Mouse (Mus musculus): ENCODE data around the gene Aes. TPM values are rescaled to one million over a fixed set of nuclear protein-coding genes. Genes with fewer than 3 reads are reported as not detected.

The Aes gene
- total and polyA plus RNA-seq, 3 experiments: 182 to 1,535 (median 400) TPM

DNA sequence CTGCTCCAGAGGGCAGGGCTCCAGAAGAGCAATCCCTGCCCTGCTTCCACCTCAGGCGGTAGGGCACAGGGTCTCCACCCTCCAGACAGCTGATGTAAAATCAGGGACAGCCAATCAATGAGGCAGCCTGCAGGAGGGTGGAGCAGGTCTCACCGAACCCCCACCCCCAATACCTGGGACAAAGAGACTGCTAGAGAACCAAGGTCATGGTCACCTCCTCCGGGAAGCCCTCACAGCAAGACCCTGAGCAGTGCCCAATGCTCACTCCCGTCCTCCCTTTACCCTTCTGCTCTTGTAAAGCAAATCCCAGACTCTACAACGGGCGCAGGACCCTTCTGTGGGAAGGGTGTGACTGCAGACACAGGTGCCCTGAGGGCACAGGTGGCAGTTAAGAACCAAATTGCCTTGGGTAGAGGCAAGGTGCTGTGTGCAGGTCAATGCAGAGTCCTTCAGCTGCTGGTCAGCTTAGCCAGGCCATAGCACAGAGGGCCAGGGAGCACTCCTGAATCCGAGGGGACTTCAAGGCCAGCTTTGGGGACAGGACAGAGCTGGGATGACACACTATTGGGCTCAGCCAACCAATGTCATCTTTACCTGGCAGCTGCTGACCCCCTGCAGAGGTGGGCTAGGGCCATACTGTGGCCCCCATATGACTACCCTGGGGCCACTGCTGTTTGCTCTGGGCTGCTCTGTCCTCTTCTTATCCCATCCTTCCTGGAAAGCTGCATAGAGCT lies 16.4 kb upstream of the Aes start:
- DNase-seq (ENCODE audit: low spot score) (no peak), ATAC-seq (ENCODE audit: extremely low read depth, insufficient number of reproducible peaks, low FRiP score, poor library complexity, severe bottlenecking) (no peak)
- H3K4me1 ChIP-seq (ENCODE audit: insufficient read depth, low read depth, low read length): peaks cover 83% of the 10 kb centered on the region
- H3K27me3 ChIP-seq (ENCODE audit: insufficient read depth, low read length): no peaks in the 10 kb centered on the region
- no peak for TF ChIP-seq POLR2AphosphoS5 (IDR thresholded peaks at IDR 0.05; ENCODE audit: insufficient replicate concordance, low read depth, low read length)
- no peak for TF ChIP-seq GATA1 (IDR thresholded peaks at IDR 0.05; ENCODE audit: borderline replicate concordance, low read length)
- no peak for TF ChIP-seq CTCF (IDR thresholded peaks at IDR 0.05; ENCODE audit: low read depth, low read length)
- TF ChIP-seq GATA2 (IDR thresholded peaks at IDR 0.05; ENCODE audit: borderline replicate concordance, low read depth, low read length): no peak
- TF ChIP-seq TAL1 (conservative IDR thresholded peaks at IDR 0.05; ENCODE audit: low read depth, low read length): no peak
- H3K9me3 ChIP-seq (replicated peaks): no peaks in the 10 kb centered on the region
- peaks cover 59% of the 10 kb centered on the region for H3K36me3 ChIP-seq (replicated peaks)
- peak overlapping the region; percentile 93; the same call in 1 of the 2 replicates for H3K4me3 ChIP-seq (ENCODE audit: low read depth, low read length)

DNA sequence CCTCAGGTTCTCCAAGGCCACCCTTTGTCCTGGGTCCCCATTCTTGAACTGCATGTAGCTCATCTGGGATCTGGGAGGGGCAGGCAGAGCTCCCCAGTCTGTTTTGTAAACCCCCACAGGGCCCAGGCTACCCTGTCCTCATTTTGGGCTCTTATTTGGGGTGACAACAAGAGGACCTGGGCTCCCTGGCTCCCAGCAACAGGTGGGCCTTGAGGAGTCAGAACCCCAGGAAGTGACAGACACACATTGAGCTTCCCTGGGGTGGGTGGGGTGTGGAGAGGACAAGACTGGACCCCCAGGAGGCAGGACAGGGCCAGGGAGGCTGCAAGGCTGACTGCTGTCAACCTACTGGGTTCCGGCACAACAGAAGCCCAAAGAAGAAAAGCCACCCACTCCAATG lies 15.7 kb upstream of the Aes start:
- ATAC-seq (ENCODE audit: extremely low read depth, insufficient number of reproducible peaks, low FRiP score, poor library complexity, severe bottlenecking) (no peak), DNase-seq (ENCODE audit: low spot score) (no peak)
- no peaks in the 10 kb centered on the region for H3K27me3 ChIP-seq (ENCODE audit: insufficient read depth, low read length)
- peak overlapping the region; percentile 93; the same call in 1 of the 2 replicates for H3K4me3 ChIP-seq (ENCODE audit: low read depth, low read length)
- no peaks in the 10 kb centered on the region for H3K9me3 ChIP-seq (replicated peaks)
- peaks cover 75% of the 10 kb centered on the region for H3K4me1 ChIP-seq (ENCODE audit: insufficient read depth, low read depth, low read length)
- H3K36me3 ChIP-seq (replicated peaks): peaks cover 51% of the 10 kb centered on the region
- TF ChIP-seq GATA1 (IDR thresholded peaks at IDR 0.05; ENCODE audit: borderline replicate concordance, low read length): no peak

DNA sequence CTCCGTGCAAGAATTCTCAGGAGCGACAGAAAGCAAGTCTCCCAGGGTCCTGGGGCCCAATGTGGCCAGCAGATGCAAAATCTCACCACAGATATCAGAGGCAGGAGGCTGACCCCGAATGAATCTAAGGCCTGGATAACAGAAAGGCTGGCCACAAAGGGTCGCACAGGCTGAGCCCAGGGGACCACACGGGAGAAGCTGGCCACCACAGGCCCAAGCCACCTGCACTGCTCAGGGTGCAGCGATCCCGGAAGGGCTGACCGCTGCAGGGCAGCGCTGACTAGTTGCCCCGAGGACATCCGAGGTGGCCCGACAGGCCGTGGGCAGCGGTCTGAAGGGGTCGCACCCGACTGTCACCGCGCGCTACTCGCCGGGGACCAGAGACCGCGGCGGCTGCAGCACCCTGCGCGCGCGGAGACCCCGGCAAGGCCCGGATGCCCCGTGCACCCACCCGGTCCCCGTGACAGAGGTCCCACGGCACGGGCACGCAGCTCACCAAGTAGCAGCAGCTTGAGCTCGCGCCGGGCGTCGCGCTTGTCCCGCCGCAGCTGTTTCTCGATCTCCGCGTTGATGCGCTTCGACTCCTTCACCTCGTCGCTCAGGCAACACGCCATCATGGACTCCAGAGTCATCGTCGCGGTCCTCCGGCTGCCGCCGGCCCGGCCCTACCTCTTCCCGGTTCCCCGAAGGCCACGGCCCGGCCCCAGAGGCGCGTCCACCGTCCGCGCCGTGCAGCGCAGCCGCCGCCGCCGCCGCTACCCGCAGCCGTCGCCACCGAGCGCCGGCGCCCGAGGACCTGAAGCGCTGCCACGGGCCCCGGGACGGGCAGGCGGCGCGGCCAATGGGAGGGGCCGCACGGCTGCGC lies 14.8 kb upstream of the Aes start:
- ATAC-seq (ENCODE audit: extremely low read depth, insufficient number of reproducible peaks, low FRiP score, poor library complexity, severe bottlenecking) (no peak), DNase-seq (ENCODE audit: low spot score) (peak; percentile 38)
- TF ChIP-seq TAL1 (conservative IDR thresholded peaks at IDR 0.05; ENCODE audit: low read depth, low read length): no peak
- no peak for TF ChIP-seq CTCF (IDR thresholded peaks at IDR 0.05; ENCODE audit: low read depth, low read length)
- TF ChIP-seq GATA2 (IDR thresholded peaks at IDR 0.05; ENCODE audit: borderline replicate concordance, low read depth, low read length): no peak
- TF ChIP-seq GATA1 (IDR thresholded peaks at IDR 0.05; ENCODE audit: borderline replicate concordance, low read length): no peak
- no peak for TF ChIP-seq POLR2AphosphoS5 (IDR thresholded peaks at IDR 0.05; ENCODE audit: insufficient replicate concordance, low read depth, low read length)
- H3K36me3 ChIP-seq (replicated peaks): peaks cover 42% of the 10 kb centered on the region
- H3K27me3 ChIP-seq (ENCODE audit: insufficient read depth, low read length): no peaks in the 10 kb centered on the region
- peak overlapping the region; percentile 93 for H3K4me3 ChIP-seq (ENCODE audit: low read depth, low read length)
- peaks cover 73% of the 10 kb centered on the region for H3K4me1 ChIP-seq (ENCODE audit: insufficient read depth, low read depth, low read length)
- no peaks in the 10 kb centered on the region for H3K9me3 ChIP-seq (replicated peaks)

DNA sequence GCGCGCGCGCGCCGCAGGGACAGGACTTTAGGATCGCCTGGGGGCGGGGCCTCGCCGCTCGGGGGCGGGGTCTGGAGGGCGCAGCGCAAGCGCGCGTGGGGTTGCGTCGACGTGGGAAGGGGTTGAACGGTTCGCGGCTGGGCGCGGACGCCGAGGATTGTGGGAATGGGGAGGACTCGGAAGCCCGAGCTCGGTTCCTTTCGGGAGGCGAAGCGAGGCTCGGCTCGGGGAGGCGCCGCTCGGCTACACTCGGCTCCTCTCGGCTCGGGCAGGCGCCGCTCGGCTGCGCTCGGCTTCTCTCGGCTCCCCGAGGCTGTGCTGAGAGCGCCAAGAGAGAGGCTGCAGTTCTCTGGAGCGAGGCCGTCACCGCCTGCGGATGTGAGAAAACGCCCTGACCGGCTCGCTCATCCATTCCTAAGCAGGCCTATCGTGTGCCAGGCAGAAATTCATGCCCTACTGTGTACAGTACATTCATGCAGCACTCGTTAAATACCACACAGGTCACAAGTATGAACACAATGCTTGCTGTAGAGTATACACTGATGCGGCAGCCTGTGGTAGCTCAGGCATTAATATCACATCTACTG lies 14.0 kb upstream of the Aes start, which contains the start of gene Gna11:
Gene Gna11, minus strand, starts transcription at position 30 of the 587 bp plus-strand sequence.
- TF ChIP-seq TAL1 (conservative IDR thresholded peaks at IDR 0.05; ENCODE audit: low read depth, low read length) (no peak), POLR2AphosphoS5 (IDR thresholded peaks at IDR 0.05; ENCODE audit: insufficient replicate concordance, low read depth, low read length) (no peak), GATA1 (IDR thresholded peaks at IDR 0.05; ENCODE audit: borderline replicate concordance, low read length) (no peak), GATA2 (IDR thresholded peaks at IDR 0.05; ENCODE audit: borderline replicate concordance, low read depth, low read length) (no peak), CTCF (IDR thresholded peaks at IDR 0.05; ENCODE audit: low read depth, low read length) (no peak)
- Histone ChIP-seq H3K4me3 (ENCODE audit: low read depth, low read length) (peak within 1 kb of the TSS; percentile 93), H3K9me3 (replicated peaks) (no peaks in the 10 kb centered on the region), H3K4me1 (ENCODE audit: insufficient read depth, low read depth, low read length) (peaks cover 73% of the 10 kb centered on the region), H3K36me3 (replicated peaks) (peaks cover 35% of the 10 kb centered on the region), H3K27me3 (ENCODE audit: insufficient read depth, low read length) (no peaks in the 10 kb centered on the region)
- DNase-seq (ENCODE audit: low spot score): peak; percentile 94
- ATAC-seq (ENCODE audit: extremely low read depth, insufficient number of reproducible peaks, low FRiP score, poor library complexity, severe bottlenecking): peak; percentile 87

DNA sequence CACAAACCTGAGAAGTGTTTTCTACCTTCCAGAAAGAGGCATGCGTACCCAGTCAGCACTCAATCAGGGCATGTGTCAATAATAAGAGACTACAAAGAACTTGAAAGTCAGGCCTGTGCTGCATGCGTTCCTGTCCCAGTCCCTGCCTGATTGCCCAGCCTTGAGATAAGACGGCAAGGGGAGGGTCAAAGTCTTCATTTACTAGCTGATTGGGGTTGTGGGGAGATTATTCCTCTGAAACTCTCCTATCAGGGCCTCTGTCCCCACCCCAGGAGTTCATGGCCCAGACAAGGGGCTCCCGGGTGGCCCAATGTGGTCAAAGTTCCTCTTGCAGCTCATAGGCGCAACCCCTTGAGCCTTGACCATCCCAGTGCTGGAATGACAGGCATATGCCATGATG lies 13.0 kb upstream of the Aes start:
- peaks cover 77% of the 10 kb centered on the region for H3K4me1 ChIP-seq (ENCODE audit: insufficient read depth, low read depth, low read length)

More for the DNA sequence above, 13.0 kb upstream of the Aes start:
- Histone ChIP-seq H3K4me3 (ENCODE audit: low read depth, low read length) (no peak overlapping the region; the same call in 1 of the 2 replicates), H3K36me3 (replicated peaks) (peaks cover 24% of the 10 kb centered on the region), H3K27me3 (ENCODE audit: insufficient read depth, low read length) (no peaks in the 10 kb centered on the region), H3K9me3 (replicated peaks) (no peaks in the 10 kb centered on the region)
- no peak for TF ChIP-seq CTCF (IDR thresholded peaks at IDR 0.05; ENCODE audit: low read depth, low read length)
- no peak for TF ChIP-seq GATA1 (IDR thresholded peaks at IDR 0.05; ENCODE audit: borderline replicate concordance, low read length)
- no peak for TF ChIP-seq GATA2 (IDR thresholded peaks at IDR 0.05; ENCODE audit: borderline replicate concordance, low read depth, low read length)
- no peak for TF ChIP-seq POLR2AphosphoS5 (IDR thresholded peaks at IDR 0.05; ENCODE audit: insufficient replicate concordance, low read depth, low read length)
- no peak for TF ChIP-seq TAL1 (conservative IDR thresholded peaks at IDR 0.05; ENCODE audit: low read depth, low read length)
- DNase-seq (ENCODE audit: low spot score) (no peak), ATAC-seq (ENCODE audit: extremely low read depth, insufficient number of reproducible peaks, low FRiP score, poor library complexity, severe bottlenecking) (no peak)

Measured in G1E (cell line).